ENCODE assay signal across 23 mouse cellular contexts in genomic region chr6:52481975-52482374, GRCm38 (mm10).
A peak's percentile ranks its signal among the peaks of the same experiment; 100 is the strongest.
DNase-seq lines count a peak whose midpoint lies in the region; ATAC-seq and TF ChIP-seq lines count a peak whose summit lies in the region.
"Had no signal": no experiment of that assay in that cellular context is flagged by ENCODE, and none has a peak within 500 bp of the region (broad histone marks: within the 10 kb centered on the region; RNA-seq: fewer than 3 reads in every experiment).

No protein-coding gene starts in this region.

- 42% methylated on average over 7 of the region's 7 CpGs for WGBS in intestine, postnatal 0 days
- WGBS in stomach, embryonic 15.5 days = 60% methylated on average over 7 of the region's 7 CpGs

- H3K36me3 ChIP-seq in intestine, postnatal 0 days (ENCODE audit: control insufficient read depth, insufficient read depth) = no peaks in the 10 kb centered on the region
- no peaks in the 10 kb centered on the region for H3K36me3 ChIP-seq in stomach, embryonic 15.5 days
- H3K36me3 ChIP-seq: embryonic facial prominence, embryonic 13.5 days; heart, embryonic 13.5 days; hindbrain, embryonic 12.5 days had no signal

- peaks cover 16% of the 10 kb centered on the region; the same call in 1 of the 2 replicates for H3K27me3 ChIP-seq in intestine, postnatal 0 days (replicated peaks; ENCODE audit: control insufficient read depth, insufficient read depth, low read length)
- H3K27me3 ChIP-seq in stomach, embryonic 15.5 days (replicated peaks) = no peaks in the 10 kb centered on the region
- H3K27me3 ChIP-seq: embryonic facial prominence, embryonic 13.5 days; heart, embryonic 13.5 days; hindbrain, embryonic 12.5 days; Patski had no signal

- no peak overlapping the region for H3K4me3 ChIP-seq in intestine, postnatal 0 days (ENCODE audit: low read depth, low read length)
- no peak overlapping the region for H3K4me3 ChIP-seq in stomach, embryonic 15.5 days (replicated peaks)
- H3K4me3 ChIP-seq: embryonic facial prominence, embryonic 13.5 days; forebrain, embryonic 13.5 days; heart, embryonic 13.5 days; hindbrain, embryonic 12.5 days had no signal

- no peak overlapping the region for H3K27ac ChIP-seq in intestine, postnatal 0 days (ENCODE audit: low read depth, low read length)
- H3K27ac ChIP-seq in stomach, embryonic 15.5 days = no peak overlapping the region
- H3K27ac ChIP-seq: embryonic facial prominence, embryonic 13.5 days; forebrain, embryonic 13.5 days; heart, embryonic 13.5 days; hindbrain, embryonic 12.5 days had no signal

- intact Hi-C loops in heart, postnatal 25 days (cut with DNase I) = no loop called here

- peaks cover 9% of the 10 kb centered on the region; the same call in 1 of the 2 replicates for H3K4me1 ChIP-seq in intestine, postnatal 0 days (replicated peaks; ENCODE audit: control insufficient read depth, insufficient read depth, low read length)
- H3K4me1 ChIP-seq in stomach, embryonic 15.5 days = peaks cover 8% of the 10 kb centered on the region; the same call in 1 of the 2 replicates
- H3K4me1 ChIP-seq: embryonic facial prominence, embryonic 13.5 days had no signal

- peak overlapping the region; percentile 14; the same call in 1 of the 2 replicates for H3K4me2 ChIP-seq in intestine, postnatal 0 days (replicated peaks; ENCODE audit: low read depth)
- no peak overlapping the region for H3K4me2 ChIP-seq in stomach, embryonic 15.5 days
- H3K4me2 ChIP-seq: embryonic facial prominence, embryonic 13.5 days; forebrain, embryonic 13.5 days; heart, embryonic 13.5 days; hindbrain, embryonic 12.5 days had no signal

- no peak overlapping the region for H3K9ac ChIP-seq in intestine, postnatal 0 days (ENCODE audit: low read depth, low read length)
- no peak overlapping the region for H3K9ac ChIP-seq in stomach, embryonic 15.5 days
- H3K9ac ChIP-seq: embryonic facial prominence, embryonic 13.5 days; forebrain, embryonic 13.5 days; forebrain, postnatal 0 days; heart, embryonic 13.5 days; hindbrain, embryonic 12.5 days had no signal

- peak; percentile 15 for DNase-seq in heart, adult 11 months
- no peak for DNase-seq in heart, postnatal 25 days (ENCODE audit: low spot score)
- no peak for DNase-seq in urinary bladder, postnatal 14 days (ENCODE audit: low spot score)
- no peak for DNase-seq in thymus, postnatal 4 days
- no peak for DNase-seq in gastrocnemius, adult 8-10 months (ENCODE audit: low spot score in 2 of 2)
- DNase-seq: adrenal gland, postnatal 14 days; B cell, adult 2 months; cerebellum, adult 11-12 months; cerebellum, adult 9-10 months; cerebellum, postnatal 25 days; forebrain, postnatal 0 days; gastrocnemius, postnatal 25 days; heart, postnatal 4 days had no signal

- peak; percentile 84 for ATAC-seq in intestine, postnatal 0 days
- ATAC-seq in stomach, embryonic 15.5 days (ENCODE audit: insufficient read depth, low FRiP score, low read depth) = peak; percentile 54
- ATAC-seq: activated CD4-positive, CD25-positive, alpha-beta regulatory T cell, adult 4 months; CD4-positive, CD25-positive, alpha-beta regulatory T cell, adult 4 months; forebrain, embryonic 13.5 days; forebrain, postnatal 0 days; hindbrain, embryonic 16.5 days; Patski had no signal

- H3K9me3 ChIP-seq in intestine, postnatal 0 days (ENCODE audit: control insufficient read depth) = no peaks in the 10 kb centered on the region
- H3K9me3 ChIP-seq in stomach, embryonic 15.5 days = no peaks in the 10 kb centered on the region
- H3K9me3 ChIP-seq: embryonic facial prominence, embryonic 13.5 days; forebrain, embryonic 13.5 days; heart, embryonic 13.5 days; hindbrain, embryonic 12.5 days had no signal

- no peak for TF ChIP-seq CTCF in intestine, postnatal 0 days (IDR thresholded peaks at IDR 0.05; ENCODE audit: low read depth)
